Mouse (Mus musculus): ENCODE data around the gene Hal. TPM values are rescaled to one million over a fixed set of nuclear protein-coding genes. Genes with fewer than 3 reads are reported as not detected.

Hal gene
- polyA plus RNA-seq, 1 experiment from 2014 or later, result not detected

Other genes with a start within 250 kb of the Hal start
- gene Elk3, start 177.6 kb upstream of the Hal start, polyA plus RNA-seq (2015; fragmentation: Nextera tagmentation; extraction: Ambion mirVana), result 7.2 and 8.2 TPM in 2 replicates
- gene Lta4h, start 35.4 kb upstream of the Hal start, polyA plus RNA-seq (2015; fragmentation: Nextera tagmentation; extraction: Ambion mirVana), result 110 and 116 TPM in 2 replicates
- gene Amdhd1, start 51.3 kb downstream of the Hal start, polyA plus RNA-seq (2015; fragmentation: Nextera tagmentation; extraction: Ambion mirVana), result 0.30 TPM in 1 of 2 replicates, not detected in the other
- 0.41 and 0.68 TPM in 2 replicates for gene Ccdc38, start 51.9 kb downstream of the Hal start, polyA plus RNA-seq (2015; fragmentation: Nextera tagmentation; extraction: Ambion mirVana)
- gene Snrpf, start 100.9 kb downstream of the Hal start, polyA plus RNA-seq (2015; fragmentation: Nextera tagmentation; extraction: Ambion mirVana), result 124 and 146 TPM in 2 replicates
- 2.1 and 2.7 TPM in 2 replicates for gene Ntn4, start 151.9 kb downstream of the Hal start, polyA plus RNA-seq (2015; fragmentation: Nextera tagmentation; extraction: Ambion mirVana)

All from forebrain, embryonic 13.5 days (tissue).